Mouse (Mus musculus) forebrain, embryonic 10.5 days (tissue): ENCODE data around the gene Smdt1. TPM values are rescaled to one million over a fixed set of nuclear protein-coding genes. Genes with fewer than 3 reads are reported as not detected.

Experiments
- DNase-seq: peaks from one replicate; pipeline ENCODE4 v3.0.0-alpha.2; 2017; ENCODE audit warnings: low spot score; ENCODE audit errors: extremely low spot score
- H3K27ac ChIP-seq: fragments of 300-500 bp; sonication (generic); 2 replicates; pipeline ENCODE4 v1.5.1; 2016; ENCODE audit warnings: mild to moderate bottlenecking
- H3K27me3 ChIP-seq: fragments of 300-500 bp; sonication (generic); 2 replicates; pipeline ENCODE4 v1.6.1; 2016; ENCODE audit warnings: mild to moderate bottlenecking; ENCODE audit not compliant: poor library complexity, severe bottlenecking
- H3K36me3 ChIP-seq: fragments of 300-500 bp; sonication (generic); replicated peaks from 2 replicates; pipeline ENCODE4 v1.6.1; 2016; ENCODE audit warnings: mild to moderate bottlenecking, moderate library complexity
- H3K4me1 ChIP-seq: fragments of 300-500 bp; sonication (generic); 2 replicates; pipeline ENCODE4 v1.6.1; 2016
- H3K4me3 ChIP-seq: fragments of 300-500 bp; sonication (generic); 2 replicates; pipeline ENCODE4 v1.5.1; 2016; ENCODE audit warnings: mild to moderate bottlenecking, moderate library complexity
- H3K9me3 ChIP-seq: fragments of 300-500 bp; sonication (generic); 2 replicates; pipeline ENCODE4 v1.6.1; 2016; ENCODE audit warnings: mild to moderate bottlenecking, moderate library complexity
- WGBS: fragments of 180-500 bp; shearing (Covaris S2); methylation state at CpG from one replicate; pipeline ENCODE4 v1.1.7; 2016; 5-methylcytosine and 5-hydroxymethylcytosine counted together
- polyA plus RNA-seq: library from polyadenylated mRNA; unstranded; fragments of >200 nt; fragmentation: Nextera tagmentation; extraction: Ambion mirVana; gene quantifications from 2 replicates; pipeline ENCODE4 v1.2.1, GENCODE M21; 2016

Gene Smdt1
- 218 and 236 TPM in 2 replicates for polyA plus RNA-seq

GRCm38 (mm10) chr15:82338593-82339112 lies at the start of gene Smdt1, which contains the start of the genes Naga and Pheta2:
Gene Smdt1, plus strand, starts transcription at chr15:82338959.
Gene Naga, minus strand, starts transcription at chr15:82338925.
Gene Pheta2, plus strand, starts transcription at chr15:82338942.
- peak within 1 kb of the TSS; percentile 83 for H3K27ac ChIP-seq

GRCm38 (mm10) chr15:82290252-82290651 lies 48.5 kb upstream of the Smdt1 start:
- H3K4me3 ChIP-seq = no peak overlapping the region
- WGBS = 94% methylated on average over 7 of the region's 7 CpGs
- no peak overlapping the region for H3K27ac ChIP-seq
- H3K4me1 ChIP-seq = peaks cover 22% of the 10 kb centered on the region
- no peaks in the 10 kb centered on the region for H3K27me3 ChIP-seq
- H3K9me3 ChIP-seq = no peaks in the 10 kb centered on the region
- peaks cover 70% of the 10 kb centered on the region for H3K36me3 ChIP-seq
- DNase-seq = no peak

More at GRCm38 (mm10) chr15:82338593-82339112, at the start of gene Smdt1, which contains the start of the genes Naga and Pheta2:
- Histone ChIP-seq H3K36me3 (peaks cover 28% of the 10 kb centered on the region), H3K4me1 (peaks cover 51% of the 10 kb centered on the region), H3K4me3 (peak within 1 kb of the TSS; percentile 60), H3K27me3 (peaks cover 33% of the 10 kb centered on the region), H3K9me3 (no peaks in the 10 kb centered on the region)
- peak; percentile 97 for DNase-seq
- WGBS = under 1% methylated on average over 41 of the region's 41 CpGs

GRCm38 (mm10) chr15:82292851-82293250 lies 45.9 kb upstream of the Smdt1 start:
- no peaks in the 10 kb centered on the region for H3K27me3 ChIP-seq
- H3K36me3 ChIP-seq = peaks cover 44% of the 10 kb centered on the region
- peak overlapping the region; percentile 53; the same call in 1 of the 2 replicates for H3K27ac ChIP-seq
- DNase-seq = no peak
- H3K4me1 ChIP-seq = peaks cover 22% of the 10 kb centered on the region
- WGBS = 37% methylated on average over 5 of the region's 5 CpGs
- peak overlapping the region; percentile 18; the same call in 1 of the 2 replicates for H3K4me3 ChIP-seq
- H3K9me3 ChIP-seq = no peaks in the 10 kb centered on the region

GRCm38 (mm10) chr15:82293271-82293711 lies 45.5 kb upstream of the Smdt1 start:
- H3K27me3 ChIP-seq = no peaks in the 10 kb centered on the region
- peak; percentile 47 for DNase-seq
- peak overlapping the region; percentile 18; the same call in 1 of the 2 replicates for H3K4me3 ChIP-seq
- H3K9me3 ChIP-seq = peaks cover under 1% of the 10 kb centered on the region; the same call in 1 of the 2 replicates
- peaks cover 39% of the 10 kb centered on the region for H3K36me3 ChIP-seq
- WGBS = 18% methylated on average over 7 of the region's 7 CpGs
- peak overlapping the region; percentile 53; the same call in 1 of the 2 replicates for H3K27ac ChIP-seq
- H3K4me1 ChIP-seq = peaks cover 22% of the 10 kb centered on the region

GRCm38 (mm10) chr15:82294059-82294458 lies 44.7 kb upstream of the Smdt1 start:
- peaks cover 27% of the 10 kb centered on the region for H3K4me1 ChIP-seq
- H3K27ac ChIP-seq = no peak overlapping the region
- DNase-seq = no peak
- peaks cover 32% of the 10 kb centered on the region for H3K36me3 ChIP-seq
- H3K27me3 ChIP-seq = peaks cover 7% of the 10 kb centered on the region; the same call in 1 of the 2 replicates
- no peak overlapping the region for H3K4me3 ChIP-seq
- peaks cover 8% of the 10 kb centered on the region; the same call in 1 of the 2 replicates for H3K9me3 ChIP-seq
- WGBS = 57% methylated on average over 8 of the region's 8 CpGs

- Histone ChIP-seq H3K4me1 (peaks cover 12% of the 10 kb centered on the region), H3K27ac (no peak within 1 kb of the TSS), H3K27me3 (peaks cover 15% of the 10 kb centered on the region; the same call in 1 of the 2 replicates), H3K9me3 (peaks cover 9% of the 10 kb centered on the region; the same call in 1 of the 2 replicates), H3K4me3 (no peak within 1 kb of the TSS), H3K36me3 (no peaks in the 10 kb centered on the region)
- DNase-seq = no peak
- WGBS = 63% methylated on average over 39 of the region's 39 CpGs
Measured at GRCm38 (mm10) chr15:82298764-82299561, 39.8 kb upstream of the Smdt1 start, which contains the start of gene Wbp2nl. Gene Wbp2nl, plus strand, starts transcription at chr15:82298954.

GRCm38 (mm10) chr15:82307107-82307506 lies 31.7 kb upstream of the Smdt1 start:
- no peaks in the 10 kb centered on the region for H3K4me1 ChIP-seq
- H3K4me3 ChIP-seq = no peak overlapping the region
- H3K27ac ChIP-seq = no peak overlapping the region
- no peaks in the 10 kb centered on the region for H3K9me3 ChIP-seq
- H3K27me3 ChIP-seq = no peaks in the 10 kb centered on the region
- no peaks in the 10 kb centered on the region for H3K36me3 ChIP-seq
- WGBS = 82% methylated on average over 3 of the region's 3 CpGs
- no peak for DNase-seq

- Histone ChIP-seq H3K9me3 (no peaks in the 10 kb centered on the region), H3K36me3 (no peaks in the 10 kb centered on the region), H3K4me3 (no peak overlapping the region), H3K4me1 (no peaks in the 10 kb centered on the region), H3K27me3 (no peaks in the 10 kb centered on the region), H3K27ac (no peak overlapping the region)
- no peak for DNase-seq
- WGBS = 83% methylated on average over 3 of the region's 3 CpGs
Measured at GRCm38 (mm10) chr15:82308416-82308815, 30.3 kb upstream of the Smdt1 start.

- Histone ChIP-seq H3K27ac (no peak overlapping the region), H3K9me3 (no peaks in the 10 kb centered on the region), H3K4me1 (0 out of 2 replicates have a peak, but pooled peaks cover 1% of the 10 kb centered on the region), H3K4me3 (no peak overlapping the region), H3K36me3 (no peaks in the 10 kb centered on the region), H3K27me3 (no peaks in the 10 kb centered on the region)
- WGBS = 89% methylated on average over 6 of the region's 6 CpGs
- no peak for DNase-seq
Measured at GRCm38 (mm10) chr15:82317839-82318238, 20.9 kb upstream of the Smdt1 start.

GRCm38 (mm10) chr15:82319613-82320012 lies 19.1 kb upstream of the Smdt1 start:
- Histone ChIP-seq H3K9me3 (no peaks in the 10 kb centered on the region), H3K27ac (no peak overlapping the region), H3K4me1 (0 out of 2 replicates have a peak, but pooled peaks cover 3% of the 10 kb centered on the region), H3K4me3 (no peak overlapping the region), H3K36me3 (no peaks in the 10 kb centered on the region), H3K27me3 (no peaks in the 10 kb centered on the region)
- DNase-seq = no peak
- WGBS = 90% methylated on average over 1 of the region's 1 CpGs

GRCm38 (mm10) chr15:82322195-82322594 lies 16.6 kb upstream of the Smdt1 start:
- H3K36me3 ChIP-seq = no peaks in the 10 kb centered on the region
- 0 out of 2 replicates have a peak, but pooled peaks cover 3% of the 10 kb centered on the region for H3K4me1 ChIP-seq
- no peaks in the 10 kb centered on the region for H3K27me3 ChIP-seq
- 80% methylated on average over 8 of the region's 8 CpGs for WGBS
- DNase-seq = no peak
- no peak overlapping the region for H3K4me3 ChIP-seq
- H3K27ac ChIP-seq = no peak overlapping the region
- no peaks in the 10 kb centered on the region for H3K9me3 ChIP-seq

GRCm38 (mm10) chr15:82325382-82325781 lies 13.4 kb upstream of the Smdt1 start:
- Histone ChIP-seq H3K9me3 (no peaks in the 10 kb centered on the region), H3K27ac (no peak overlapping the region), H3K36me3 (peaks cover 15% of the 10 kb centered on the region), H3K4me3 (no peak overlapping the region), H3K27me3 (no peaks in the 10 kb centered on the region), H3K4me1 (0 out of 2 replicates have a peak, but pooled peaks cover 3% of the 10 kb centered on the region)
- no peak for DNase-seq
- 85% methylated on average over 2 of the region's 2 CpGs for WGBS
